Mouse (Mus musculus) megakaryocyte, embryonic 14.5 days (primary cell): Measurements from ENCODE around the gene Ttc34. TPM values are rescaled to one million over a fixed set of nuclear protein-coding genes. Genes with fewer than 3 reads are reported as not detected.

Experiments
- H3K27me3 ChIP-seq: replicated peaks from 2 replicates; pipeline ENCODE3; 2012; ENCODE audit warnings: inconsistent platforms
- H3K36me3 ChIP-seq: replicated peaks from 2 replicates; pipeline ENCODE3; 2012; ENCODE audit warnings: low read length, inconsistent platforms, mixed read lengths
- H3K4me1 ChIP-seq: 2 replicates; pipeline ENCODE4 v1.6.1; 2012; ENCODE audit warnings: inconsistent platforms
- H3K4me3 ChIP-seq: replicated peaks from 2 replicates; pipeline ENCODE3; 2012; ENCODE audit warnings: moderate library complexity, mild to moderate bottlenecking, inconsistent platforms
- H3K9me3 ChIP-seq: 2 replicates; pipeline ENCODE4 v1.6.1; 2012; ENCODE audit warnings: inconsistent platforms
- FLI1 ChIP-seq: IDR thresholded peaks from 2 replicates; pipeline ENCODE4 v1.6.1; 2012; ENCODE audit warnings: low read length, inconsistent platforms, mixed read lengths
- GATA1 ChIP-seq: IDR thresholded peaks from 3 replicates; pipeline ENCODE4 v1.6.1; 2012; ENCODE audit warnings: mixed read lengths, low read length, inconsistent platforms, borderline replicate concordance
- polyA plus RNA-seq: library from polyadenylated mRNA; stranded (reverse); fragments of >175 nt; gene quantifications from 2 replicates; pipeline ENCODE4 v1.2.3, GENCODE M21; 2012; ENCODE audit warnings: low replicate concordance; ENCODE audit not compliant: insufficient read depth

Gene Ttc34
- polyA plus RNA-seq: not detected in 2 replicates

GRCm38 (mm10) chr4:154837170-154837569 is at the start of gene Ttc34:
Ttc34 (plus strand) TSS chr4:154837459.
- Histone ChIP-seq H3K27me3 (peaks cover 47% of the 10 kb centered on the region), H3K9me3 (no peaks in the 10 kb centered on the region), H3K4me3 (no peak within 1 kb of the TSS), H3K4me1 (peaks cover 5% of the 10 kb centered on the region; the same call in 1 of the 2 replicates), H3K36me3 (no peaks in the 10 kb centered on the region)
- TF ChIP-seq GATA1 (no peak), FLI1 (no peak)

GRCm38 (mm10) chr4:154787960-154788702 is 49.1 kb upstream of the Ttc34 start:
- TF ChIP-seq GATA1 (no peak), FLI1 (no peak)
- Histone ChIP-seq H3K9me3 (no peaks in the 10 kb centered on the region), H3K36me3 (no peaks in the 10 kb centered on the region), H3K27me3 (peaks cover 84% of the 10 kb centered on the region), H3K4me3 (no peak overlapping the region), H3K4me1 (no peaks in the 10 kb centered on the region; the same call in 1 of the 2 replicates)

- Histone ChIP-seq H3K36me3 (no peaks in the 10 kb centered on the region), H3K9me3 (no peaks in the 10 kb centered on the region), H3K4me1 (no peaks in the 10 kb centered on the region), H3K4me3 (no peak overlapping the region), H3K27me3 (peaks cover 78% of the 10 kb centered on the region)
- no peak for TF ChIP-seq FLI1
- TF ChIP-seq GATA1: no peak
Measured at GRCm38 (mm10) chr4:154791894-154792293, 45.4 kb upstream of the Ttc34 start.

GRCm38 (mm10) chr4:154793499-154793898 is 43.8 kb upstream of the Ttc34 start:
- no peaks in the 10 kb centered on the region for H3K9me3 ChIP-seq
- peaks cover 71% of the 10 kb centered on the region for H3K27me3 ChIP-seq

GRCm38 (mm10) chr4:154797834-154798233 is 39.4 kb upstream of the Ttc34 start:
- Histone ChIP-seq H3K36me3 (no peaks in the 10 kb centered on the region), H3K27me3 (peaks cover 75% of the 10 kb centered on the region), H3K4me3 (no peak overlapping the region), H3K9me3 (no peaks in the 10 kb centered on the region), H3K4me1 (0 out of 2 replicates have a peak, but pooled peaks cover 6% of the 10 kb centered on the region)
- TF ChIP-seq GATA1: no peak
- no peak for TF ChIP-seq FLI1

More at GRCm38 (mm10) chr4:154793499-154793898, 43.8 kb upstream of the Ttc34 start:
- Histone ChIP-seq H3K36me3 (no peaks in the 10 kb centered on the region), H3K4me1 (no peaks in the 10 kb centered on the region), H3K4me3 (no peak overlapping the region)
- no peak for TF ChIP-seq GATA1
- no peak for TF ChIP-seq FLI1

- Histone ChIP-seq H3K36me3 (no peaks in the 10 kb centered on the region), H3K9me3 (no peaks in the 10 kb centered on the region), H3K27me3 (peaks cover 70% of the 10 kb centered on the region), H3K4me1 (0 out of 2 replicates have a peak, but pooled peaks cover 6% of the 10 kb centered on the region), H3K4me3 (no peak overlapping the region)
- TF ChIP-seq FLI1 (no peak), GATA1 (no peak)
Measured at GRCm38 (mm10) chr4:154800543-154800942, 36.7 kb upstream of the Ttc34 start.

GRCm38 (mm10) chr4:154802210-154802609 is 35.0 kb upstream of the Ttc34 start:
- H3K27me3 ChIP-seq: peaks cover 71% of the 10 kb centered on the region
- no peaks in the 10 kb centered on the region for H3K9me3 ChIP-seq
- TF ChIP-seq FLI1 (no peak), GATA1 (no peak)
- H3K36me3 ChIP-seq: no peaks in the 10 kb centered on the region
- 0 out of 2 replicates have a peak, but pooled peaks cover 6% of the 10 kb centered on the region for H3K4me1 ChIP-seq
- no peak overlapping the region for H3K4me3 ChIP-seq

GRCm38 (mm10) chr4:154825662-154826061 is 11.6 kb upstream of the Ttc34 start:
- Histone ChIP-seq H3K9me3 (no peaks in the 10 kb centered on the region), H3K36me3 (no peaks in the 10 kb centered on the region), H3K4me1 (peaks cover 23% of the 10 kb centered on the region), H3K27me3 (peaks cover 52% of the 10 kb centered on the region), H3K4me3 (no peak overlapping the region)
- TF ChIP-seq GATA1 (no peak), FLI1 (no peak)

GRCm38 (mm10) chr4:154826224-154826623 is 11.0 kb upstream of the Ttc34 start:
- Histone ChIP-seq H3K36me3 (no peaks in the 10 kb centered on the region), H3K27me3 (peaks cover 47% of the 10 kb centered on the region), H3K4me1 (peaks cover 23% of the 10 kb centered on the region), H3K4me3 (no peak overlapping the region), H3K9me3 (no peaks in the 10 kb centered on the region)
- TF ChIP-seq GATA1 (no peak), FLI1 (no peak)

- Histone ChIP-seq H3K4me1 (peaks cover 23% of the 10 kb centered on the region), H3K36me3 (no peaks in the 10 kb centered on the region), H3K27me3 (peaks cover 46% of the 10 kb centered on the region), H3K4me3 (no peak overlapping the region), H3K9me3 (no peaks in the 10 kb centered on the region)
- no peak for TF ChIP-seq GATA1
- no peak for TF ChIP-seq FLI1
Measured at GRCm38 (mm10) chr4:154827181-154827580, 10.1 kb upstream of the Ttc34 start.
